8 mouse cellular contexts compared by ENCODE assay signal in genomic region chr19:53676718-53677634, GRCm38 (mm10). TPM values are rescaled to one million over a fixed set of nuclear protein-coding genes. Genes with fewer than 3 reads are reported as not detected.
DNase-seq lines count a peak whose midpoint lies in the region; ATAC-seq and TF ChIP-seq lines count a peak whose summit lies in the region.

Gene Rbm20 (plus strand): TSS chr19:53677306.

- under 1% methylated on average over 67 of the region's 82 CpGs for WGBS in embryonic facial prominence, embryonic 11.5 days
- under 1% methylated on average over 80 of the region's 82 CpGs for WGBS in liver, embryonic 16.5 days (ENCODE audit: insufficient replicate concordance)
- under 1% methylated on average over 77 of the region's 82 CpGs for WGBS in neural tube, embryonic 15.5 days

- TF ChIP-seq CTCF in C2C12 (IDR thresholded peaks at IDR 0.05; ENCODE audit: control insufficient read depth, insufficient read depth, insufficient read length), result no peak
- no peak for TF ChIP-seq CTCF in MEL (IDR thresholded peaks at IDR 0.05 in 2 of 3, conservative IDR thresholded peaks at IDR 0.05 in 1 of 3; ENCODE audit: control insufficient read depth in 1 of 3, insufficient read depth in 1 of 3, low read depth in 2 of 3, low read length in 3 of 3, poor library complexity in 1 of 3, severe bottlenecking in 1 of 3)

- H3K4me2 ChIP-seq in embryonic facial prominence, embryonic 11.5 days (ENCODE audit: low read depth, low read length), result peak within 1 kb of the TSS; percentile 100
- peak within 1 kb of the TSS; percentile 68 for H3K4me2 ChIP-seq in liver, embryonic 16.5 days (ENCODE audit: low read depth, low read length)
- H3K4me2 ChIP-seq in neural tube, embryonic 15.5 days, result peak within 1 kb of the TSS; percentile 96

- H3K9ac ChIP-seq in MEL (ENCODE audit: control insufficient read depth, low read depth, low read length, poor library complexity, severe bottlenecking), result no peak within 1 kb of the TSS
- H3K9ac ChIP-seq in embryonic facial prominence, embryonic 11.5 days (replicated peaks; ENCODE audit: low read length), result peak within 1 kb of the TSS; percentile 57
- no peak within 1 kb of the TSS for H3K9ac ChIP-seq in liver, embryonic 16.5 days (ENCODE audit: low read depth, low read length)
- peak within 1 kb of the TSS; percentile 54 for H3K9ac ChIP-seq in neural tube, embryonic 15.5 days (replicated peaks)

- DNase-seq in MEL (ENCODE audit: low read depth, low spot score), result no peak
- DNase-seq in embryonic facial prominence, embryonic 11.5 days (ENCODE audit: low spot score), result no peak
- DNase-seq in heart, adult 9 months (ENCODE audit: low spot score in 2 of 2), result peak; percentile 75 to 76
- peak; percentile 40 for DNase-seq in kidney, adult 18-20 months
- no peak for DNase-seq in c-Kit-positive CD71-positive TER-119-positive erythroid progenitor cells, embryonic 14.5 days (ENCODE audit: low spot score)

- H3K9me3 ChIP-seq in MEL (replicated peaks; ENCODE audit: insufficient read depth, low read length), result no peaks in the 10 kb centered on the region
- H3K9me3 ChIP-seq in embryonic facial prominence, embryonic 11.5 days (replicated peaks; ENCODE audit: control insufficient read depth, low read length), result no peaks in the 10 kb centered on the region
- no peaks in the 10 kb centered on the region for H3K9me3 ChIP-seq in liver, embryonic 16.5 days (replicated peaks; ENCODE audit: control insufficient read depth, low read length)
- no peaks in the 10 kb centered on the region for H3K9me3 ChIP-seq in neural tube, embryonic 15.5 days (replicated peaks)

- TF ChIP-seq EP300 in MEL (IDR thresholded peaks at IDR 0.05; ENCODE audit: low read depth in 1 of 2, low read length in 2 of 2), result no peak

- no peaks in the 10 kb centered on the region for H3K27me3 ChIP-seq in C2C12 (ENCODE audit: control insufficient read depth, insufficient read depth, insufficient read length)
- H3K27me3 ChIP-seq in MEL (ENCODE audit: control insufficient read depth in 1 of 2, insufficient read depth in 2 of 2, low read length in 2 of 2), result peaks cover 7 to 24% of the 10 kb centered on the region in 2 experiments
- peaks cover 35% of the 10 kb centered on the region for H3K27me3 ChIP-seq in embryonic facial prominence, embryonic 11.5 days (ENCODE audit: control insufficient read depth, insufficient read depth, low read length)
- H3K27me3 ChIP-seq in liver, embryonic 16.5 days (ENCODE audit: control insufficient read depth, insufficient read depth, low read depth, low read length), result peaks cover 54% of the 10 kb centered on the region
- peaks cover 54% of the 10 kb centered on the region for H3K27me3 ChIP-seq in neural tube, embryonic 15.5 days (replicated peaks)

- peak; percentile 74 for ATAC-seq in embryonic facial prominence, embryonic 11.5 days (replicated peaks; ENCODE audit: insufficient number of reproducible peaks, low FRiP score, low TSS enrichment, low read depth)
- no peak for ATAC-seq in liver, embryonic 16.5 days (ENCODE audit: low read depth)
- ATAC-seq in neural tube, embryonic 15.5 days (ENCODE audit: low FRiP score), result peak; percentile 82

- no peak within 1 kb of the TSS for H3K27ac ChIP-seq in MEL (ENCODE audit: control insufficient read depth, low read depth, low read length)
- no peak within 1 kb of the TSS for H3K27ac ChIP-seq in embryonic facial prominence, embryonic 11.5 days (replicated peaks; ENCODE audit: low read depth, low read length)
- H3K27ac ChIP-seq in liver, embryonic 16.5 days (ENCODE audit: low read length), result no peak within 1 kb of the TSS
- no peak within 1 kb of the TSS for H3K27ac ChIP-seq in neural tube, embryonic 15.5 days (replicated peaks)

- H3K4me1 ChIP-seq in MEL (ENCODE audit: control insufficient read depth in 1 of 2, insufficient read depth in 2 of 2, low read length in 2 of 2), result 0 out of 4 replicates have a peak, but pooled peaks cover 0 to 4% of the 10 kb centered on the region in 2 experiments
- H3K4me1 ChIP-seq in embryonic facial prominence, embryonic 11.5 days (ENCODE audit: control insufficient read depth, insufficient read depth, low read length), result 0 out of 2 replicates have a peak, but pooled peaks cover 2% of the 10 kb centered on the region
- no peaks in the 10 kb centered on the region; the same call in 1 of the 2 replicates for H3K4me1 ChIP-seq in liver, embryonic 16.5 days (ENCODE audit: control insufficient read depth, low read depth, low read length)
- H3K4me1 ChIP-seq in neural tube, embryonic 15.5 days, result peaks cover 24% of the 10 kb centered on the region

- H3K79me2 ChIP-seq in C2C12 (ENCODE audit: control insufficient read depth, insufficient read depth) (no peaks in the 10 kb centered on the region), MEL (ENCODE audit: control insufficient read depth, insufficient read depth, low read length, poor library complexity) (no peaks in the 10 kb centered on the region)

- H3K4me3 ChIP-seq in C2C12 (ENCODE audit: insufficient read depth, poor library complexity, severe bottlenecking), result peak within 1 kb of the TSS; percentile 36
- H3K4me3 ChIP-seq in MEL (ENCODE audit: control insufficient read depth in 1 of 2, insufficient read depth in 1 of 2, low read depth in 2 of 2, low read length in 2 of 2), result no peak within 1 kb of the TSS
- H3K4me3 ChIP-seq in embryonic facial prominence, embryonic 11.5 days (ENCODE audit: low read depth, low read length), result peak within 1 kb of the TSS; percentile 60
- H3K4me3 ChIP-seq in liver, embryonic 16.5 days (ENCODE audit: low read depth, low read length), result peak within 1 kb of the TSS; percentile 56
- H3K4me3 ChIP-seq in neural tube, embryonic 15.5 days (replicated peaks), result peak within 1 kb of the TSS; percentile 52

- no peak for TF ChIP-seq RAD21 in MEL (IDR thresholded peaks at IDR 0.05; ENCODE audit: low read depth, low read length)

- H3K36me3 ChIP-seq in C2C12 (ENCODE audit: control insufficient read depth, insufficient read depth) (no peaks in the 10 kb centered on the region), MEL (ENCODE audit: control insufficient read depth in 1 of 2, insufficient read depth in 2 of 2, low read length in 2 of 2) (no peaks in the 10 kb centered on the region)
- no peaks in the 10 kb centered on the region for H3K36me3 ChIP-seq in embryonic facial prominence, embryonic 11.5 days (replicated peaks; ENCODE audit: control insufficient read depth, insufficient read depth, low read depth, low read length)
- H3K36me3 ChIP-seq in liver, embryonic 16.5 days (ENCODE audit: control insufficient read depth, insufficient read depth), result no peaks in the 10 kb centered on the region
- H3K36me3 ChIP-seq in neural tube, embryonic 15.5 days, result no peaks in the 10 kb centered on the region

- H3K79me3 ChIP-seq in C2C12 (ENCODE audit: low read depth), result no peaks in the 10 kb centered on the region

- no peak for TF ChIP-seq POLR2A in MEL (IDR thresholded peaks at IDR 0.05; ENCODE audit: control insufficient read depth in 1 of 2, insufficient read depth in 1 of 2, low read depth in 1 of 2, low read length in 2 of 2, poor library complexity in 1 of 2)

- peak within 1 kb of the TSS; percentile 76 for H3ac ChIP-seq in C2C12 (ENCODE audit: control insufficient read depth, insufficient read length, low read depth)

TF ChIP-seq in C2C12, 6 proteins besides CTCF, POLR2A, EP300 and RAD21:
- TF ChIP-seq USF1 (IDR thresholded peaks at IDR 0.05; ENCODE audit: low read depth) (no peak), FOSL1 (IDR thresholded peaks at IDR 0.05; ENCODE audit: insufficient read depth, low read length, poor library complexity, severe bottlenecking) (no peak), MAX (IDR thresholded peaks at IDR 0.05) (no peak), CEBPB (IDR thresholded peaks at IDR 0.05; ENCODE audit: low read depth) (no peak), MYOG (IDR thresholded peaks at IDR 0.05; ENCODE audit: control insufficient read depth, extremely low read depth, insufficient read length) (no peak), MYOD1 (IDR thresholded peaks at IDR 0.05; ENCODE audit: control insufficient read depth, insufficient read length, low read depth) (no peak)
TF ChIP-seq in C2C12: peak in this region for 0.

TF ChIP-seq in MEL, 35 proteins besides CTCF, POLR2A, EP300 and RAD21:
- TF ChIP-seq USF2 (IDR thresholded peaks at IDR 0.05; ENCODE audit: borderline replicate concordance in 1 of 2, insufficient read depth in 1 of 2, low read depth in 1 of 2, low read length in 2 of 2), result no peak
- TF ChIP-seq NRF1 (IDR thresholded peaks at IDR 0.05; ENCODE audit: insufficient read depth, low read depth, low read length, poor library complexity, severe bottlenecking), result no peak
- no peak for TF ChIP-seq TCF12 (IDR thresholded peaks at IDR 0.05; ENCODE audit: low read depth, low read length)
- TF ChIP-seq E2F4 (IDR thresholded peaks at IDR 0.05; ENCODE audit: borderline replicate concordance, low read depth, low read length), result no peak
- TF ChIP-seq SMC3 (IDR thresholded peaks at IDR 0.05; ENCODE audit: low read depth, low read length), result no peak
- TF ChIP-seq BHLHE40 (IDR thresholded peaks at IDR 0.05; ENCODE audit: borderline replicate concordance, low read depth, low read length), result no peak
- no peak for TF ChIP-seq MYC (IDR thresholded peaks at IDR 0.05; ENCODE audit: low read depth, low read length)
- TF ChIP-seq CHD1 (IDR thresholded peaks at IDR 0.05; ENCODE audit: low read depth, low read length), result no peak

RNA-seq across cellular contexts. Expression of gene Rbm20, which starts in this region (rescaled TPM):
- polyA plus RNA-seq in C2C12 (2012; fragmentation: generic; extraction: Trizol) (23.1 TPM), MEL (2012; ENCODE audit: insufficient read depth in 1 of 2, insufficient read length in 2 of 2, low read depth in 1 of 2, low replicate concordance in 2 of 2, missing spikeins in 1 of 2) (10 to 100 TPM in 1 of 2 experiments, not detected in 1; 58.6 TPM)
- total RNA-seq in MEL (2012; rRNA removed), result 37.3 and 40.5 TPM in 2 replicates
- 1.1 and 1.2 TPM in 2 replicates for polyA plus RNA-seq in embryonic facial prominence, embryonic 11.5 days (2014; fragmentation: Nextera tagmentation; extraction: Ambion mirVana)
- polyA plus RNA-seq in liver, embryonic 16.5 days (2015; fragmentation: Nextera tagmentation; extraction: Ambion mirVana), result 0.13 and 0.25 TPM in 2 replicates
- polyA plus RNA-seq in neural tube, embryonic 15.5 days (2015; fragmentation: Nextera tagmentation; extraction: Ambion mirVana), result 0.51 and 1.4 TPM in 2 replicates

Comparison
In these comparisons a context has a peak if more than half of its experiments do, and no peak if none do; other contexts are left out.
1. H3K4me3 ChIP-seq: peak in C2C12 (single experiment), embryonic facial prominence, embryonic 11.5 days (single experiment), liver, embryonic 16.5 days (single experiment) and neural tube, embryonic 15.5 days (single experiment); none in MEL (0 of 2).
2. DNase-seq: peak in heart, adult 9 months (2 of 2) and kidney, adult 18-20 months (single experiment); none in MEL (single experiment), embryonic facial prominence, embryonic 11.5 days (single experiment) and c-Kit-positive CD71-positive TER-119-positive erythroid progenitor cells, embryonic 14.5 days (single experiment).
3. H3K9ac ChIP-seq: peak in embryonic facial prominence, embryonic 11.5 days (single experiment) and neural tube, embryonic 15.5 days (single experiment); none in MEL (single experiment) and liver, embryonic 16.5 days (single experiment).
4. Peak in every context shown above with its lines, with median percentiles within 50 percentile points of each other: H3K4me2 ChIP-seq.